Mouse (Mus musculus) neural tube, embryonic 10.5 days (tissue): ENCODE measurements around the gene Cplx3.
A peak's percentile ranks its signal among the peaks of the same experiment; 100 is the strongest.

Experiments
- DNase-seq: peaks from one replicate; pipeline ENCODE4 v3.0.0-alpha.2; 2017; ENCODE audit warnings: low spot score; ENCODE audit errors: extremely low spot score

The Cplx3 gene

GRCm38 (mm10) chr9:57601353-57601706 is 4.8 kb downstream of the Cplx3 start:
- no peak for DNase-seq

- DNase-seq = peak; percentile 46
Observed at GRCm38 (mm10) chr9:57600620-57601352, 5.3 kb downstream of the Cplx3 start.

GRCm38 (mm10) chr9:57598851-57599563 is 7.1 kb downstream of the Cplx3 start:
- DNase-seq = peak; percentile 23

- DNase-seq = peak; percentile 21
Observed at GRCm38 (mm10) chr9:57597929-57598382, 8.1 kb downstream of the Cplx3 start.

GRCm38 (mm10) chr9:57597265-57597664 is 8.8 kb downstream of the Cplx3 start:
- no peak for DNase-seq

GRCm38 (mm10) chr9:57594174-57594509 is 11.9 kb downstream of the Cplx3 start:
- DNase-seq = no peak

- DNase-seq = peak; percentile 19
Observed at GRCm38 (mm10) chr9:57593454-57594173, 12.5 kb downstream of the Cplx3 start.

DNA sequence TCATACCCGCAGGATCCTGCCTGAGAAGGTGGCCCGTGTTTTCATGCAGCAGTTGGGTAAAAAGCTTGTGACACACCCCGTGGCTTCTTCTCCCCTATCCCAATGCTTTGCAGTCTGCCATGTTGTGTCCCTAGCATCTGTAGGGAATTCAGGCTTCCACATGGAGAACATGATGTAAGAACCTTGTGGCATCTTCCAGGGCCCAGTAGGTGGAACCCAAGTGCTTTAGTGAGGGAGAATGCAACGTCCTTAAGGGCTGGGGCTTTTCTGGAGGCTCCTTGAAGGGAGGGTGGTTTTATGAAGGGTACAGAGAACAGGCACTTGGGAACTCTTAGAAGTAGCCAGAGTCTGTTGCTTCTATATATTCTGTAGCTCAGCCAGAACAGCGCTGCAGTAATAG is 15.4 kb downstream of the Cplx3 start:
- no peak for DNase-seq

GRCm38 (mm10) chr9:57589224-57590126 is 16.6 kb downstream of the Cplx3 start, which contains the start of gene Ulk3:
Ulk3 (plus strand) TSS chr9:57589452.
- peak; percentile 77 for DNase-seq

DNA sequence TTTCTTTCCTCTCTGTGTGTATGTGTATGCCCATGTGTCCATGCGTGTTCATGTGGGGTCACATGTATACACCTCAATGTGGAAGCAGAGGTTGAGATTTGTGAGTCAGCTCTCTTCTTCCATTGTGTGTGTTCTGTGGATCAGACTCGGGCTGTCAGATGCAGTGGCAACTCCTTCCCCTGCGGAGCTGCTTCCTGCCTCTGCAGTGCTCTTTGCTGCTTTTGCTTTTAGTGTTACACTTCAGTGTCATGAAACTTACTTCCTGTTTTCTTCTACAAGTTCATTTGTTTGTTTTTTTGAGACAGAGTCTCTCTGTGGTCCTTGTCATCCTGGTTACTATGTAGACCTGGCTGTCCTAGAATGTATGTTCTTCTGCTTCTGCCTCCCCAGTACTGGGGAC is 21.1 kb downstream of the Cplx3 start:
- DNase-seq = no peak

DNA sequence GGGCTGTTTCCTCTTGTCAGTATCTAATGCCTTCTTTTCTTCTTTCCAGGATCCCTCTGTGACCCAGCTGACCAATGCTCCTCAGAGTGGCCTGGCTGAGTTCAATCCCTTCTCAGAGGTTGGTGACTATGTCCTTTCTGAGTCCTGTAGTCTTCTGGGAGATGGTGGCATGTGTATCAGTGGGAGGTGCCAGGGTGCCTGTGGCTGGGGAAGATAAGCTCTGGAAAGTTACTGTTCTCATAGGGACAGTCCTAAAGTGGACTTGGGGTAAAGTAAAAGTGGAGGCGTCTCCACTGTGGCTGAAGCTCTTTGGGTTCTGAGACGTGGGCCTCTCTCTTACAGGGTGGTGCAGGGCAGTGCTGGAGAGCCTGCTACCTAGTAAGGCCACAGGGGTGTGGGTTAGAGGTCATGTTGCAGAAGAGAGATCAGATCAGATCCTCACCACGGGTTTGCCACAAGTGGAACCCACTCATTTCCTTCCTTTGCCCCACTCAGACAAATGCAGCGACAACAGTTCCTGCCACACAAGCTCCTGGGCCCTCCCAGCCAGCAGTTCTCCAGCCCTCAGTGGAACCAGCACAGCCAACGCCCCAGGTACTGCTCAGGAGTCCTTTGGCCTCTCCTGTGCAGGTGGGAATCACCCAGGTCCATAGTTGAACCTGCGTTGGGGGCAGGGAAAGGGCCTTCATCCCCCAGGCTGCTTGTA is 28.8 kb downstream of the Cplx3 start:
- no peak for DNase-seq

DNA sequence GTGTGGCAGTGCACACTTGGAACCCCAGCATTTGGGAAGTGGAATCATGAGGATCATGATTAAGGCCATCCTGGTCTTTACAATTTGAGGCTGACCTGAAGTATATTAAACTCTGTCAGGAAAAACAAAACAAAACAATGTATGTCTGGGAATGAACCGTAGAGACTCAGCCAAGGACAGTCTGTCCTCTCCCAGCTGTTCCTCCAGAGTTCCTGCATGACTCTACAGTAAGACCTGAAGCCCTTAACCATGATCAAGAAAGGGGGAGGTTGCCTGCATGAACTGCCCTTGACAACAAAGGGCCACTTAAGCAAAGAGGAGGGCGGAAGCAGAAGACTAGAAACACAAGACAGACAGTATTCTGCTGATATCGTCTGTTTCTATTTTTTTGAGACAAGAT is 30.5 kb downstream of the Cplx3 start:
- DNase-seq = no peak

GRCm38 (mm10) chr9:57574397-57574796 is 31.7 kb downstream of the Cplx3 start:
- DNase-seq = no peak

DNA sequence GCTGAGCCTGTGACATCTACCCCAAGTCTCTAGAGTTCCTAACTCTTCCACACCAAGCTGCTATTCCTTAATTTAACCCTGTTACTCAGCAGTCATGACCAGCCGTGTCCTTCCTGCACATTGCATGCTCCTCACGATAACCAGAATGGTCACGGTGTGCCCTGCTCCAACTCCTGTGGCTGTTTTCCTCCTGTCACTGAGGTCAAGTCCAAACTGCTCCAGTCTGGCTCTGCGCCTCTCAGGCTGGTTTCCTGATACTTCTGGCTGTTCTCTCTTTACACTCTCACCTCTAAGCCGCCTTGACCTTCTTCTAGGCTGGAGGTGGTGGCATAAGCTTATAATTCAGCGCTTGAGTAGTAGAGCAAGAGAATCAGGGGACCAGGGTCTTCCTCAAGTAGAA is 37.6 kb downstream of the Cplx3 start:
- no peak for DNase-seq

DNA sequence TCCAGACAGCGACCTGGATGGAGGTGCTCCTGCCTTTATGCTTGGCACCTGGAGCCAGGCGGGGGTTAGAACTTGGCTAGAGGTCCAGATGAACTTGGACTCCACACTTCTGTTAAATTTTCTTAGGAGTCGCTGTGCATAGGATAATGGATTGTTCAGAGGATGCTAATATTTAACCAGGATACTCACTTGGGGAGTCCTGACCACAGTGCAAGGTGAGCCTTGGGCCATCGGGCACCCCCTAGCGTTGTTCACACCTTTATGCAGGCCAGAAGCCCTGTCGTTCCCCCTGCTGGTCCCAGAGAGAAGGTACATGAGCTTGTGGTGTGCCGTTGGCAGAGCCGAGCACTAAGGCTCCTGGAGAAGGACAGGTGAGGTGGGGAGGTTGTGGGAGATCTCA is 39.2 kb downstream of the Cplx3 start:
- no peak for DNase-seq

DNA sequence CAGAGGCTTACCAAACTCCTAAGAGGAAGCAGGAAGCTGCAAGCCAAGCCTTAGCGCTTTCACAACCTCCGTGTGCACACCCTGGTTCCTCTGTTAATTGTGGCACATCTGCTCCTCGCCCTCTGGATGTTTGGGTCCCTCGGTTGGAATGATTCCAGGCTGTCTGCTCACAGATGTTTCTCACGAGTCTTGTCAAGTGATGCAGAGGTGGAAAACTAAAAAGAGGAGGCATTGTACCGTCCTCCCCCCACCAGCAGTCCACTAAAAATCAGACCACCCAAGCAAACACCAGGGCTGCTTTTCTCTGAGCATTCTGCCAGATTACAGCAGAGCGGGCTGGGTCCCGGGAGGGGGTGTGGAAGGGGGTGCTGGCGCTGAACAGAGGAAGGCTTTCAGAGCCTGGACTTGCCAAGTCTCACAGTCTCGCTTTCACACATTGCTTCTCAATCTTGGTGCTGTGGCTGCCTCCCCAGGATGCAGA is 40.3 kb downstream of the Cplx3 start:
- no peak for DNase-seq

DNA sequence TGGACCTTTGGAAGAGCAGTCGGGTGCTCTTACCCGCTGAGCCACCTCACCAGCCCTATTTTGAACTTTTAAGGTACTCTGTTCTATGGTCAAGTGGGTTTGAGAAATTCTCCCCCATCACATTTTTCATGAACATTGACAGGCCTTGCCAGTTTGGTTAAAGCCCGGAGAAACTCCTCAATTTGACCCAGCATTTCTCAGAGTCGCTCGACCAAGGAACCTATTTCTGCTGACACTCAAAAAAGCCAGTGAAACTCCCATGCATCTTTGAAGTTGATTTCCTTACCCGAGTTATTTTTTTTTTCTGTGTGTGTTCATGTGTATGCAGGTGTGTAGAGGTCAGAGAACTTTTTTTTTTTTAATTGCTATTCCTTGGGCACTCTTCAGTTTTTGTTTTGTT is 41.5 kb downstream of the Cplx3 start:
- no peak for DNase-seq

- no peak for DNase-seq
Observed at GRCm38 (mm10) chr9:57562896-57563372, 43.1 kb downstream of the Cplx3 start.

DNA sequence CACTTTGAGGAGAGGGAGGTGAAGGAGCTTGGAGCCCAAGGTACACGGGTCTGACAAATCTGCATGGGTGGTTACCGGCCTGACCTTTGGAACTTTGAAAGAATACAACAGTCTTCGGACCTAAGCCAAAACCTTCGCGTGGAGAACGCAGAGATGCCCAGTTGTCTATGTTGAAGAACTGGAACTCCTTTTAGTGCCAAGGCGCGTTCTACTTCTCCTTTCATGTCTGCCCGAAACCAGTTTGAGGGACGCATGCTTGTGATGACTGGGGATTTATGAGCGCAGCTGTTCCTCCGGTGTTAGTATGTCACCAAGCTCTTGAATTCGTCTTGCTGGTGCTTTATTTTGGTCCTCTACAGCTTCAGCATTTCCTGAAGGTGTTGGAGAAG is 44.4 kb downstream of the Cplx3 start:
- DNase-seq = no peak
